Mouse (Mus musculus) heart, postnatal 0 days (tissue): ENCODE data around the gene Csrnp1.
A peak's percentile ranks its signal among the peaks of the same experiment; 100 is the strongest.

Experiments used
- CTCF ChIP-seq: IDR thresholded peaks from 2 replicates; pipeline ENCODE4 v1.5.1; 2016; ENCODE audit warnings: antibody characterized with exemption, control low read depth, low read depth
- EP300 ChIP-seq: IDR thresholded peaks from 2 replicates; pipeline ENCODE4 v1.6.1; 2016; ENCODE audit warnings: antibody characterized with exemption, low read depth

DNA sequence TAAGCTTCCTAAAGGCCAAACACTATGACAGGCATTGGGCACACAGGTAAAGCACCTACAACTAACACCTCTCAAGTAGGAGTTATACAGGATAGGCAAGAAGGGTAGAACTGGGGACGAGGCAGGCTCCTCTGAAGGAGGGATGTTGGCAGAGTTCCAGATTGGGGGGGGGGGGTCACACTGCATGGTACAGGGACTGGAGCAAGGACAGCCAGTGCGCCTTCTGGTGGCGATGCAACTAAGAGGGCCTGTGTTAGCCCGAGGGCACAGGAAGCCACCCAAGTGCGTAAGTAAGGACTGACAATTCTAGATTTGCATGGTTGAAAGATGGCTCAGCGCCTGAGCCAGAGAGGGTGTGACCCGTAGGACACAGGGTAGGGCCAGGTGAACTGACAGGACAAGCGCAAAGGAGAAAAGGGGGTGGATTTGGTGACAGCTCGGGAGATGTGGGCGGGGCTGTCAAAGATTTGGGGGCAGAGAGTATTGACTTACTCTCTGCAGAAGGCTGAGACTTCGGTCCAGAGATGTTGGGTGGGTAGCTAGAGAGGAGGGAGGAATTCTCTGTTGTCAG lies 2.1 kb downstream of the Csrnp1 start:
- peak; percentile 52 for TF ChIP-seq CTCF
- no peak for TF ChIP-seq EP300
